Mouse (Mus musculus) granulocyte monocyte progenitor cell, adult 5-6 weeks (primary cell): Measurements from ENCODE around the gene Vars. TPM values are rescaled to one million over a fixed set of nuclear protein-coding genes. Genes with fewer than 3 reads are reported as not detected.
"Not testable (repeated sequence)": the region's sequence is repeated elsewhere in the genome, so short reads cannot be mapped to it uniquely, and the experiment has no call there.

Experiments used
- ATAC-seq: replicated peaks from 2 replicates; pipeline ENCODE4 v1.8.0; 2016; ENCODE audit warnings: mild to moderate bottlenecking, moderate TSS enrichment, inconsistent platforms; ENCODE audit not compliant: poor library complexity, severe bottlenecking
- total RNA-seq, 2 experiments: library from RNA; stranded (forward) in 1 of 2; stranded (reverse) in 1 of 2; fragments of 200-712, 200-1000 nt in 1 of 2; fragments of >200 nt in 1 of 2; fragmentation: Nextera tagmentation in 1 of 2; gene quantifications; 2 replicates each; pipeline ENCODE4 v1.2.3; 2014 to 2017

Vars gene
- total RNA-seq, 2 experiments from 2014 or later = 75.6 to 174 TPM

GRCm38 (mm10) chr17:35021163-35021808, 20.5 kb downstream of the Vars start:
- ATAC-seq = peak; percentile 64

- ATAC-seq = no peak
Observed at GRCm38 (mm10) chr17:35021842-35022477, 21.2 kb downstream of the Vars start.

- no peak for ATAC-seq
Observed at GRCm38 (mm10) chr17:35022541-35023060, 21.8 kb downstream of the Vars start.

GRCm38 (mm10) chr17:35023221-35023620, 22.4 kb downstream of the Vars start:
- ATAC-seq = no peak

- peak; percentile 76 for ATAC-seq
Observed at GRCm38 (mm10) chr17:35023756-35024155, 23.0 kb downstream of the Vars start.

GRCm38 (mm10) chr17:35024261-35024660, 23.5 kb downstream of the Vars start:
- no peak for ATAC-seq

- ATAC-seq = peak; percentile 13
Observed at GRCm38 (mm10) chr17:35024691-35025488, 24.1 kb downstream of the Vars start.

GRCm38 (mm10) chr17:35026206-35026605, 25.4 kb downstream of the Vars start:
- ATAC-seq = no peak

- ATAC-seq = no peak
Observed at GRCm38 (mm10) chr17:35027277-35028068, 26.7 kb downstream of the Vars start, which contains the start of gene Sapcd1. Gene Sapcd1, minus strand, starts transcription at chr17:35028016.

- no peak for ATAC-seq
Observed at GRCm38 (mm10) chr17:35028315-35028714, 27.5 kb downstream of the Vars start.

- peak; percentile 77 for ATAC-seq
Observed at GRCm38 (mm10) chr17:35029691-35030532, 29.1 kb downstream of the Vars start.

- ATAC-seq = no peak
Observed at GRCm38 (mm10) chr17:35031272-35031671, 30.5 kb downstream of the Vars start.

GRCm38 (mm10) chr17:35031880-35032279, 31.1 kb downstream of the Vars start:
- ATAC-seq = no peak

- peak; percentile 18 for ATAC-seq
Observed at GRCm38 (mm10) chr17:35032323-35032870, 31.6 kb downstream of the Vars start.

- ATAC-seq = not testable (repeated sequence)
Observed at GRCm38 (mm10) chr17:35033703-35034102, 32.9 kb downstream of the Vars start.

GRCm38 (mm10) chr17:35034896-35035295, 34.1 kb downstream of the Vars start:
- no peak for ATAC-seq

GRCm38 (mm10) chr17:35039121-35039873, 38.5 kb downstream of the Vars start:
- no peak for ATAC-seq

GRCm38 (mm10) chr17:35043794-35044193, 43.0 kb downstream of the Vars start:
- no peak for ATAC-seq
